Comparison of ENCODE assay signal across 9 mouse cellular contexts in the genomic region with DNA sequence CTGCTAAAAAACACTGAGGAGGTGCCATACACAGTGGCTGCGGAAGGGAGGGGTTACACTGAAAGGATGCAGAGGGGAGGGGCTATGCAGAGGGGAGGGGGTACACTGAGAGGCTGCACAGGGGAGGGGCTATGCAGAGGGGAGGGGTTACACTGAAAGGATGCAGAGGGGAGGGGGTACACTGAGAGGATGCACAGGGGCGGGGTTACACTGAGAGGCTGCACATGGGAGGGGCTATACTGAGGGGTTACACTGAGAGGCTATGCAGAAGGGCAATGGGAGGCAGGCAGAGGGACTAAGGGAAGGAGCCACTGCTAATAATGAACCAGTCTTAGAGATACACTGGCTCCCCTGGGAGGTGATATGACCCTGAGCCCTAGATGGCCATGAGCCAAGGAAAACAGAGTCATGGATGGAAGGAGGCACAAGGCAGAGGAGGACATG. TPM values are rescaled to one million over a fixed set of nuclear protein-coding genes. Genes with fewer than 3 reads are reported as not detected.
DNase-seq lines count a peak whose midpoint lies in the region; ATAC-seq lines count a peak whose summit lies in the region.
"Had no signal": no experiment of that assay in that cellular context is flagged by ENCODE, and none has a peak within 500 bp of the region (broad histone marks: within the 10 kb centered on the region; RNA-seq: fewer than 3 reads in every experiment).

No protein-coding gene starts in this region.

- no peaks in the 10 kb centered on the region for H3K9me3 ChIP-seq in heart, embryonic 16.5 days (replicated peaks; ENCODE audit: control insufficient read depth, low read length)
- no peaks in the 10 kb centered on the region for H3K9me3 ChIP-seq in embryonic facial prominence, embryonic 12.5 days
- H3K9me3 ChIP-seq in kidney, embryonic 16.5 days (ENCODE audit: low read length), result no peaks in the 10 kb centered on the region
- H3K9me3 ChIP-seq: limb, embryonic 15.5 days had no signal

- WGBS in heart, embryonic 16.5 days, result 30% methylated on average over 2 of the region's 2 CpGs
- WGBS in embryonic facial prominence, embryonic 12.5 days, result 23% methylated on average over 2 of the region's 2 CpGs
- WGBS in kidney, embryonic 16.5 days, result 13% methylated on average over 2 of the region's 2 CpGs

- no peaks in the 10 kb centered on the region for H3K36me3 ChIP-seq in heart, embryonic 16.5 days (ENCODE audit: control insufficient read depth, insufficient read depth)
- no peaks in the 10 kb centered on the region for H3K36me3 ChIP-seq in embryonic facial prominence, embryonic 12.5 days
- H3K36me3 ChIP-seq in kidney, embryonic 16.5 days (ENCODE audit: insufficient read depth, low read length), result no peaks in the 10 kb centered on the region
- H3K36me3 ChIP-seq: limb, embryonic 15.5 days had no signal

- H3K4me3 ChIP-seq in heart, embryonic 16.5 days (ENCODE audit: low read length), result no peak overlapping the region
- no peak overlapping the region for H3K4me3 ChIP-seq in embryonic facial prominence, embryonic 12.5 days
- no peak overlapping the region for H3K4me3 ChIP-seq in kidney, embryonic 16.5 days (ENCODE audit: low read length)
- H3K4me3 ChIP-seq: limb, embryonic 15.5 days had no signal

- H3K27me3 ChIP-seq in heart, embryonic 16.5 days (ENCODE audit: control insufficient read depth, insufficient read depth, low read length), result no peaks in the 10 kb centered on the region
- no peaks in the 10 kb centered on the region for H3K27me3 ChIP-seq in embryonic facial prominence, embryonic 12.5 days
- no peaks in the 10 kb centered on the region for H3K27me3 ChIP-seq in kidney, embryonic 16.5 days (ENCODE audit: insufficient read depth, low read length)
- H3K27me3 ChIP-seq: limb, embryonic 15.5 days had no signal

- no peak for DNase-seq in heart, postnatal 25 days (ENCODE audit: low spot score)
- DNase-seq in neural tube, embryonic 10.5 days (ENCODE audit: extremely low spot score, low spot score), result peak; percentile 57
- DNase-seq in thymus, postnatal 25 days, result no peak
- DNase-seq in gastrocnemius, postnatal 25 days, result no peak
- no peak for DNase-seq in left cerebral cortex, adult 18-20 months (ENCODE audit: low spot score in 2 of 2)

- intact Hi-C loops in heart, postnatal 25 days (cut with DNase I), result no loop called here

- no peak overlapping the region for H3K4me2 ChIP-seq in heart, embryonic 16.5 days (ENCODE audit: low read depth, low read length)
- no peak overlapping the region; the same call in 1 of the 2 replicates for H3K4me2 ChIP-seq in embryonic facial prominence, embryonic 12.5 days (replicated peaks)
- 0 out of 2 replicates have a peak overlapping the region, but pooled peaks have one; percentile 16 for H3K4me2 ChIP-seq in kidney, embryonic 16.5 days (replicated peaks; ENCODE audit: low read depth, low read length)
- H3K4me2 ChIP-seq: limb, embryonic 15.5 days had no signal

- peak; percentile 64 for ATAC-seq in heart, embryonic 16.5 days (replicated peaks; ENCODE audit: extremely low read depth, insufficient read depth, low FRiP score)
- ATAC-seq in embryonic facial prominence, embryonic 12.5 days (ENCODE audit: insufficient number of reproducible peaks, insufficient read depth, low FRiP score, low TSS enrichment), result peak; percentile 70
- peak; percentile 91 for ATAC-seq in kidney, embryonic 16.5 days (ENCODE audit: low FRiP score, low TSS enrichment)

- no peak overlapping the region for H3K9ac ChIP-seq in heart, embryonic 16.5 days (ENCODE audit: low read length)
- H3K9ac ChIP-seq in embryonic facial prominence, embryonic 12.5 days, result no peak overlapping the region
- no peak overlapping the region for H3K9ac ChIP-seq in kidney, embryonic 16.5 days (replicated peaks; ENCODE audit: low read length)
- H3K9ac ChIP-seq: limb, embryonic 15.5 days had no signal

- no peak overlapping the region for H3K27ac ChIP-seq in heart, embryonic 16.5 days (ENCODE audit: low read length)
- peak overlapping the region; percentile 81 for H3K27ac ChIP-seq in embryonic facial prominence, embryonic 12.5 days
- H3K27ac ChIP-seq in kidney, embryonic 16.5 days (ENCODE audit: low read length), result peak overlapping the region; percentile 94

- H3K4me1 ChIP-seq in heart, embryonic 16.5 days (ENCODE audit: control insufficient read depth, insufficient read depth, low read length), result peaks cover 43% of the 10 kb centered on the region
- H3K4me1 ChIP-seq in embryonic facial prominence, embryonic 12.5 days, result peaks cover 39% of the 10 kb centered on the region
- H3K4me1 ChIP-seq in kidney, embryonic 16.5 days (ENCODE audit: insufficient read depth, low read length), result peaks cover 68% of the 10 kb centered on the region

RNA-seq across cellular contexts. Expression of a gene that starts 14.1 kb away (rescaled TPM):
- polyA plus RNA-seq in heart, embryonic 16.5 days (2015; fragmentation: Nextera tagmentation; extraction: Ambion mirVana), result 96.2 and 130 TPM in 2 replicates
- 10 to 100 TPM; 13.0 to 15.3 TPM for total RNA-seq in heart, postnatal 25 days (2021)
- polyA plus RNA-seq in embryonic facial prominence, embryonic 12.5 days (2016; fragmentation: Nextera tagmentation; extraction: Ambion mirVana), result 122 and 127 TPM in 2 replicates
- polyA plus RNA-seq in kidney, embryonic 16.5 days (2015; fragmentation: Nextera tagmentation; extraction: Ambion mirVana), result 255 and 257 TPM in 2 replicates
- 10 to 100 TPM in 1 of 2 experiments, 1 to 10 TPM in 1; 9.0 to 12.9 TPM for total RNA-seq in gastrocnemius, postnatal 25 days (2021)
- 1 to 10 TPM; 4.4 to 4.5 TPM for total RNA-seq in left cerebral cortex, adult 18-20 months (2021)
